Mouse (Mus musculus) testis, postnatal 14 days (tissue): ENCODE measurements around the gene Gm10282.

ENCODE experiments used
- DNase-seq: peaks from one replicate; pipeline ENCODE4 v3.0.0; 2021; ENCODE audit warnings: low spot score

Gm10282 gene

DNA sequence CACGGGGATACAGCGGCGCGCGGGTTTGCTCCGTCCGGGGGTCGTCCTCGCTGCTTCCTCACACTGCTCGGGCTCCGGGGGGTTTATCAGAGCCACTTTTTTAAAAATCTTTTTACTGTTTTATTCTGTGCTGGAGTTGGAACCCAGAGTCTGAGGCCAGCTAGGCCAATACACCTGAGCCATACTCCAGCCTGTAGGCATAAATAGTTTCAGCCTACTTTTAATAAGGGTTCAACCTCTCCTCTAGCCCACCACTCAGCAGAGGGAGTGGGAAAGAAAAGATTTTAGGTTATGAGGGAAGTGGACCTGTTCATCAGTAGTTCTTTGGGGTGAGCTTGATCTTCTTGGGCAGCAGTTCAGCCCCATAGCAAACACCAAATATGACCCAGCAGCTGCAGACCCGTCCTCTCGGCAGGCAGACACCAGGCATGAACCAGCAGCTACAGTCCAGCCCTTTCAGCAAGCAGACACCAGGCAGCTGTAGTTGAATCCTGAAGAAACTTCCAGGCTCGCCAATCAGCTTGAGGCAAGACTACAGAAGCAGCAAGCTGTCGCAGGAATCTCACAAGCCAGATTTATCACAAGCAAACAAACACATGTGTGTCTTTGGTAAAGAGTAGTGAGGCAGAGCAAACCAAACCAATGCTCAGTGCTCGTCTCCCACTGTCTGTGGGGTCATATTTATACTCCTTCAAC, at the start of gene Gm10282:
Gene Gm10282 (minus strand): TSS at position 51 of the 696 bp plus-strand sequence.
- DNase-seq, result no peak

GRCm38 (mm10) chr8:72354272-72354671, 49.2 kb upstream of the Gm10282 start:
- DNase-seq, result no peak

- no peak for DNase-seq
Observed at GRCm38 (mm10) chr8:72353700-72354045, 48.6 kb upstream of the Gm10282 start.

GRCm38 (mm10) chr8:72352951-72353699, 48.1 kb upstream of the Gm10282 start:
- no peak for DNase-seq

DNA sequence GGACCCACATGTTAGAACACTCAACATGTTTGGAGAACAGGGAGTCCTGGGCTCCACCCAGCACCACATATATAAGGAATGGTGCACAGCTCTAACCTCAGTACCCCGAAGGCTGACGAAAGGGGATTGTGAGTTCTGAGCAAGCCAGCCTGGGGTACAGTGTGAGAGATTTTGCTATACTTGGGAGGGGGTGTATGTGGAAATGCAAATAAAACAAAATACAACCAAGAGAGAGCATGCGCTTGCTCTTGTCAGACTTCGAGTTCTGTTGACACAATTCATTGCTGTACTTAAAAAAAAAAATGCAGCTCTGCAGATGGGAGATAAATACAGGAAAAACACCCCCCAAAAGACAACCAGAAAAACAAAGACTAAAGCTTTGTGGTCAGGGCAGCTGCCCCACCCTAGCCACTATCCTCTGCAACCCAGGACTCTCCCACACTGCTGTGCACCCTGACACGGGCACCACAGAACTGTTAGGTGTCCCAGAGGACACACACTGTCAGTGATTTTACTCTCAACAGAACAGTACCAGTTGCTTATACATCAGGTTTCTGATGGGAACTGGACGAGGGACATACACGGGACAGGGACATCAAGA, 46.4 kb upstream of the Gm10282 start:
- no peak for DNase-seq

- DNase-seq, result no peak
Observed at GRCm38 (mm10) chr8:72350727-72351126, 45.7 kb upstream of the Gm10282 start.

DNA sequence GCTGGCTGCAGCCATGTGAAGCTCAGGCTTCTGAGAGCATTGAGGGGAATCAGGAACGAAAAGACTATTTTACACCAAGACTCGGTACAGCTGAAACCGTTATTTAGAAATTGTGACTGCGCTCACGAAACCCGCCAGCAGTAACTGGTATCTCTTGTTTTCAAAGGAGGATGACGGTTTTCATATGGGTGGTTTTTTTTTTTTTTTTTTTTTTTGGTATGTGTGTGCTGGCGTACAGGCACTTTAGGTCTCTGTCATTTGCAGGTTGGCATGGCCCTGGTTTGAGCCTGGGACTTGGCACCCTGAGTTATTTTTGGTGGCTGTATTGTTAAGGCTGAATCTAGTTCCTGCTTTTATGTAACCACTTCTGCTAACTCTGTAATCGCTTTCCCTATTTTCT, 44.8 kb upstream of the Gm10282 start:
- no peak for DNase-seq

DNA sequence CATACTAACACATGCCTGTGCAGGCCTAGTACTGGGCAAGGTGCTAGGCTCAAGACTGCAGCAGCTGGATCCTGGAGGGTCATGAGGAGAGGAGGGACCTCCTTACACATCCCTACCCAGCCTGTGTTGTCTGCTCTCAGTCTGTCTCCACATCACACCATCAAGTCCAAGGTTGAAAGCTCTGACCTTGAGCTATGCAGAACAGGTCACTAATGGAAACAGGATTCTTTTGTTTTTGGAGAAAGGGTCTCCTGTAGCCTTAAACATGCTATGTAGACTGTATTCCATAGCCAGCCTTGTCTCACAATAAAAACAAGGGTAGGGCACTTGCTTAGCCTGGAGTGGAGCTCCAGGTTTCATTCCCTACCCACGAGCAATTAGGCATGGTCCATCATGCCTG, 43.9 kb upstream of the Gm10282 start:
- no peak for DNase-seq

GRCm38 (mm10) chr8:72348114-72348513, 43.1 kb upstream of the Gm10282 start:
- no peak for DNase-seq

GRCm38 (mm10) chr8:72347553-72347952, 42.5 kb upstream of the Gm10282 start:
- no peak for DNase-seq

DNA sequence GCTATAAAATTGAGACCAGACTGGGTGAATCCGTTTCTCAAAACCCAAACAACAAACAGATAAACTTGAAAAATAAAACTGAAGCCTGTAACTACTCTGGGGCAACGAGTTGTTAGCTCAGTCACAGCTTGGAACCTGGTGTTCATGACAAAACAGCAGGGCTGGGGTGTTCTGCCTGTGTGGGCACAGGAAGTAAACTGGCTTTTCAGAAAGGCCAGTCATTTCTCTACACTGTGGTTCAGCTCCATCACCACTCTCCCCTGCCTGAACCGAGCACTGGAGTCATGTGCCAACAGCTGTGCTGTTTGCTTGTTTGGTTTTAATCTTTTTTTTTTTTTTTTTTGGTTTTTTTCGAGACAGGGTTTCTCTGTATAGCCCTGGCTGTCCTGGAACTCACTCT, 38.7 kb upstream of the Gm10282 start:
- DNase-seq, result no peak

DNA sequence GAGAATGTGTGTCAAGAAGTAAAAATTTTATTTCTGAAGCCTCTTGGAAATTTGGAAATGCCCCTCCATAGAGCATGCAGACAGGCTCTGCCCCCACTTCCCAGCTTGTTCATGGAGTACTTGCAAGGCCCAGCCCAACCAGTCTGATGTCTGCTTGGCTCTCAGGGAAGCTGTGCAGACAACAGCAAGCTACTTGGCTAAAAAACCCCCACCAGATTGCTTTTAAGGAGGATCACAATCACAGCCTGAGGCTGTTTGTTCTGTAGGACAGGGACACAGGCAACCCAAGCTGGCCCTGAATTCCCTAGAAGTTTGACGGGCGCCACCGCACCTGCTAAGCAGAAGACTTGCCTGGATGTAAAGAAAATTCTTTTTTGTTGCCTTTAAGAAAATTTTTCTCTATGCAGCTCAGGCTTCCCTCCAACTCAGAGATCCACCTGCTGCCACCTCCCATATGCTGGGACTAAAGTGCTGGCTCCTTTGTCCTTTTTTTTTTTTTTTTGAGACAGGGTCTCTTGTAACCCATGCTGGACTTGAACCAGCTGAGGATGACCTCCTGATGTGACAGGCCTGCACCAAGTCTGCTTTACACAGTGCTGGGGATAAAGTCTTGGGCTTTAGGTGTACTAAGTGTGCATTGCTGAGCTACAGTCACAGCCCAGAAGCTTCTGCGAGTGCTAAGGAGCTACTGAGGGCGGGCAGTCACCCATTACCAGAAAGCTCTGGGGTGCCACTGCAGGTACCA, 37.7 kb upstream of the Gm10282 start:
- DNase-seq, result no peak

DNA sequence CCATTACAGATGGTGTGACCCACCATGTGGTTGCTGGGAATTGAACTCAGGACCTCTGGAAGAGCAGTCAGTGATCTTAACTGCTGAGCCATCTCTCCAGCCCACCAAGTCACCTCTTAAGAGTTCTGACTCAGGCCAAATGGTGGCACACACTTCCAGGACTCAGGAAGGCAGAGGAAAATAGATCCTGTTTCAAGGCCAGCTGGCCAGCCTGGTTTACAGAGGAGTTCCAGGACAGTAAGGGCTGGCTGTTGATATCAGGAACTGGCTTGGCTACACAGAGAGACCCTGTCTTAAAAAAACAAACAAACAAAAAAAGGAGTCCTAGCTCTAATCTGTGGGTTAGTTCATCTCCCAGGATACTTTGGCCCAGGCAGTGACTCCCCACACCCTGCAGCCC, 32.0 kb upstream of the Gm10282 start:
- DNase-seq, result no peak

DNA sequence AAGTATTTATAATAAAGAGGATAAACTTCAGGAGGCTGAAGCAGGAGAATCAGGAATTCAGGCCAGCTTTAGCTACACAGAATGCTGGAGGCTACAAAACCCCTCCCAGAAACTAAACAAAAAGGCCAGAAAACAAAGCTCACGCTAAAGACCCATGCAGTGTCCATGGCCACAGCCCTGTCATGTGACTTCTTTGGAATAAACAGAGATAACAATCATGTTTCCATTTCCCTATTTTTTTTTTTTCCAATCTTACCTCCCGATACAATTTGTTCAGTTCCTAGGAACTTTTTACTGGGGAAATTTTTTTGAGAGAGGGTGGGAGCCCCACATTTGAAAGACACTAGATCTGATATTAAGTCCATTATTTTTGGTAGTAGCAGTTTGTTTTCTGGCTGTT, 31.2 kb upstream of the Gm10282 start:
- no peak for DNase-seq

- DNase-seq, result no peak
Observed at GRCm38 (mm10) chr8:72334144-72334641, 29.1 kb upstream of the Gm10282 start.

DNA sequence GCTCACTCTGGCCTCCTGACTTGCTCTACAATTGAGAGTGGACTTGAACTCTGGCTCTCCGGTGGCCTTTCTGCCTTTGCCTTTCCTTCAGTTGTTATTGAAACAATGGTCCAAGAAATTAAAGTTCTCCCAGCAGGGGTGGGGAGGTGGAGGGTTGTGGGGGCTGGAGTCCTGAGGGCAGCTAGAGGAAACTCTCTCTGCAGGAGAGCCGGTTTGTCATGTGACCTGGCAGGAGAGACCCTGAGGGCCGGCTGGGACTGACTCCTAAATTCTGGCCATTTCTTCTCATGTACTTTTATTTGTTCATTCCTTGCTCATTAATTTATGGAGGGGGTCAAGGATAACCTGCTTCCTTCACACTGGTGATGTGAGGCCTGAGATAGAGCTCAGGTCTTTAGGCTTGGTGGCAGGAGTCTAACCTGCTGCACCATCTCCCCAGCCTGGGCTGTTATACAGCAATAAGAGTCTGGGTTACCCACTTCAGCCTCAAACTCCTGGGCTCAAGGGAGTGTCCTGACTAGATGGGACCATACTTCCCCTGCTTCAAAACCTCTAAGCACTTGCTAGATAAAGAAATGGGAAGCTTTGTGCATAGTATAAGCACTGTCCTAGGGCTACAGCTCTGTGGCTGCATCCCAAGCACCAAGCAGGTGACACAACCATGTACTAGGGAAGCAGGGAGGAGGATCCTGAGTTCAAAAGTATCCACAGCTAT, 28.5 kb upstream of the Gm10282 start:
- DNase-seq, result no peak

GRCm38 (mm10) chr8:72331631-72332030, 26.6 kb upstream of the Gm10282 start:
- DNase-seq, result no peak

DNA sequence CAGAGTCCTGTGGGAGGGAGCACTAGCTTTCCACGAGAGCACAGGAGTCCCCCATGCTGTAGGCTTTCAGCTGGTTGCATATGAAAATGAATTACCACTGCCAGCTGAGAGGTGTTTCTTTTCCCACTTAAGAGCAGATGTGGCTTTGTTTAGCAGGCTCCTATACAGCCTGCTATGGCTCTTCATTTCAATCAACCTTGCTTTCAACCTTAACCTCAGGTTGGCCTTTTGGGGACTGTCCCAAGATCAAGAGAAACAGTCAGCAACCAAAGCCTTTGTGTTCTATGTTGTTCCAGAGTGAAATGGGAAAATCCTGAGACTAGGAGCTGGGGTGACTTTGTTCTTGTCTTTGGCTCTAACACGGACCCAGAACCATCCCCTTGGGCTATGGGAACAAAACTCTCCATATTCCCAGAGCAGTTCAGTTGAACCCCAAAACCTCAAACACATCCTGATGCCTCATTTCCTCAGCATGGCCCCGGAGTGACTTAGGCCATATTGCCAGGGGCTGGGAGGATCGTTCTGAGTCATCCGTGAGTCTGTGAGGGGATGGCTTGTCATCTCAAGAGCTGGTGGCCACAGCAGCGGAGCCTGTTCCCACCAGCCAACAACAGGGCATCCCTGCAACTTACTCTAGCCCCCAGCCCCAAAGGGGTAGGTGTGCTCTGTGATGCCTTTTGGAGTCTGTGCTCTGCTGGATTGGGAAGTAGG, 25.9 kb upstream of the Gm10282 start:
- no peak for DNase-seq

- no peak for DNase-seq
Observed at GRCm38 (mm10) chr8:72329116-72329515, 24.1 kb upstream of the Gm10282 start.

DNA sequence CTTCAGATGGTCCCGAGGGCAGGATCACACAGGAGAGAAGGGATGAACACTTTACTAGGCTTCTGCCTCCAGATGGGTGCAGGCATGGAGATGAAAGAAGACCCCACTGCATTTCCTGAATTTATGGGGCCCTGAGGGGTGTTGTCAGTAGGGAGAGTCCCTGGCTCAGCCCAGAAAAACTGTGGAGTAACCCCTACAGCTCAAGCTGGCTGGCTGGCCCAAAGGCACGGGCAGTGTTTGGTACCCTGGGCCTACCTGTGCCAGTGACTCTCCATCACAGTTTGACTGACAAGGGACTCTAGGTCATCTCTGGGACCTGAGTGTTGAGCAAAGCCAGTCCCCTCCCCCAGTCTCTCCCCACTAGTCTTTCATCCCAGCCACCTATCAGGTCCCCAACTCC, 19.6 kb upstream of the Gm10282 start:
- no peak for DNase-seq

DNA sequence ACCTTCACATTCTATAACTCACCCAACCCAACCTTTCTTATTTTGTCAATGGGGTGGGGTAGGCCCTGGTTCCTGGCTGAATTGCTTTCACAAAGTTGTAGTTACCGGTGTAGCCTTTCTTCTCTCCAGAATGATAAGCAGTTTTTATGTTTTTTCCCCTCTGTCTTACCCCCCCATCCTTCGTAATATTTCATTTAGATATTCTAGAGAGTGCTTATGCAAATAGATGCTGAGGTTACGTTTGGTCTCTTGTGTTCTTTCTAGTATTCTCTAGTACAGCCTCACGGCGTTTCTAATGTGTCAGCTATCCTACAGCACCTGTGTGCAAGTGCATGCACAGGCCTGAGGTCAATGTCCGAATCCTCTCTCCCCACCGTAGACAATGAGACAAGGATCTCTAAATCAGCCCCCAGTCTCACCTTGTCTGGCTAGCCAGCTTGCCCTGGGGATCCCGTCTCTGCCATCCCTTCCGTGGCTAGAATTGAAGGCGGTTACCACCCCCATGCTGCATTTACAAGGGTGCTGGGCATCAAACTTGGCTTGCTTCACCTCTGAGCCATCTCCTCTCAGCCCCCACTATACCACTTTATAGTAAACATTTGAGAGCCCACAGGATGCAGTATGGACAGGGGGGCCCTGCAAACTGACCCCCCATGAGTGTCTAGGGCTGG, 19.1 kb upstream of the Gm10282 start:
- DNase-seq, result no peak
